Mouse (Mus musculus) megakaryocyte-erythroid progenitor cell, adult 5-6 weeks (primary cell): Measurements from ENCODE around the gene Acot9. TPM values are rescaled to one million over a fixed set of nuclear protein-coding genes. Genes with fewer than 3 reads are reported as not detected.

Experiments
- total RNA-seq, 2 experiments: library from RNA; stranded (forward) in 1 of 2; stranded (reverse) in 1 of 2; fragments of 200-1000, 215-1000 nt in 1 of 2; fragments of >200 nt in 1 of 2; fragmentation: Nextera tagmentation in 1 of 2; gene quantifications; 2 replicates each; pipeline ENCODE4 v1.2.3; 2014 to 2017

Gene Acot9
- total RNA-seq, 2 experiments from 2014 or later = 18.1 to 27.0 TPM

Other genes starting within 250 kb of the Acot9 start
- gene Magea5, start 199.3 kb upstream of the Acot9 start, total RNA-seq (2014; fragmentation: Nextera tagmentation) = not detected in 2 replicates
- gene Magea5, start 199.3 kb upstream of the Acot9 start, total RNA-seq (2017) = not detected in 2 replicates
- gene Magea1, start 172.7 kb upstream of the Acot9 start, total RNA-seq (2014; fragmentation: Nextera tagmentation) = not detected in 2 replicates
- gene Magea1, start 172.7 kb upstream of the Acot9 start, total RNA-seq (2017) = not detected in 2 replicates
- gene Magea2, start 168.8 kb upstream of the Acot9 start, total RNA-seq (2014; fragmentation: Nextera tagmentation) = not detected in 2 replicates
- gene Magea2, start 168.8 kb upstream of the Acot9 start, total RNA-seq (2017) = not detected in 2 replicates
- gene Cldn34b2, start 134.0 kb upstream of the Acot9 start, total RNA-seq (2014; fragmentation: Nextera tagmentation) = not detected in 2 replicates
- not detected in 2 replicates for gene Cldn34b2, start 134.0 kb upstream of the Acot9 start, total RNA-seq (2017)
- 31.4 and 37.1 TPM in 2 replicates for gene Sat1, start 46.0 kb upstream of the Acot9 start, total RNA-seq (2014; fragmentation: Nextera tagmentation)
- 76.2 and 82.5 TPM in 2 replicates for gene Sat1, start 46.0 kb upstream of the Acot9 start, total RNA-seq (2017)
- gene Prdx4, start 78.3 kb downstream of the Acot9 start, total RNA-seq (2014; fragmentation: Nextera tagmentation) = 79.7 and 90.9 TPM in 2 replicates
- gene Prdx4, start 78.3 kb downstream of the Acot9 start, total RNA-seq (2017) = 70.2 and 74.9 TPM in 2 replicates